Mouse (Mus musculus): ENCODE results near the gene Fbxo39.

GRCm38 (mm10) chr11:72344486-72344885, 30.2 kb downstream of the Fbxo39 start:
- TF ChIP-seq CTCF (IDR thresholded peaks at IDR 0.05; ENCODE audit: extremely low read depth, insufficient read length, insufficient replicate concordance, low read depth, low read length) (no peak), POLR2A (IDR thresholded peaks at IDR 0.05; ENCODE audit: low read depth, low read length) (no peak)
